Mouse (Mus musculus): ENCODE measurements around the gene Terf2.
"Not testable (repeated sequence)": the region's sequence is repeated elsewhere in the genome, so short reads cannot be mapped to it uniquely, and the experiment has no call there.

Terf2 gene

GRCm38 (mm10) chr8:107114150-107115007, 18.0 kb upstream of the Terf2 start:
- DNase-seq: peak; percentile 46

- DNase-seq: no peak
These were observed 16.9 kb upstream of the Terf2 start for GRCm38 (mm10) chr8:107113209-107113608.

DNA sequence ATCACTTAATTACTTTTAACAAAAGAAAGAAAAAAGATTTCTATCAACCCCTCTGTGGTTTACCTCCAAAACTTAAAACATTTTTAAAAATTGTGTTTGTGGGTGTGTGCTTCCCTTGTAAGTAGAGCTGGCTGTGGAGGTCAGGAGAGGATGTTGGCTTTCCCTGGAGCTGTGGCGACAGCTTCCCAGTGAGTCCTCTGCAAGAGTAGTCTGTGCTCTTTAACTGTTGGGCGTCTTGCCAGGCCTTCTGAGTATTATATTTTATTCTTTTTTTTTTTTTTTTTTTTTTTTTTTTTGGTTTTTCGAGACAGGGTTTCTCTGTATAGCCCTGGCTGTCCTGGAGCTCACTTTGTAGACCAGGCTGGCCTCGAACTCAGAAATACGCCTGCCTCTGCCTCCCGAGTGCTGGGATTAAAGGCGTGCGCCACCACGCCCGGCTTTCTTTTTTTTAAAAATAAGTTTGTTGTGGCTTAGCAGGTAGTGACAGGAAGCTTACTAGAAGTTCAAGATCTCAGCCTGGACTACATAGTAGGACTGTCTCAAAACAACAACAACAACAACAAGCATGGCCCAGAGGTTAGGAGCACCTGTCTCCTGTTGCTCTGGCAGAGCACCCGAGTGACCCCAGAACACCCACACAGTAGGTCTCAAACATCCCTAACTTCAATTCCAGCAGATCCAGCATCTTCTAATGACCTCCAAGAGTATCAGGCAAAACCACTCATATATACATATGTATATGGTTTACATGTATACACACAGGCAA, 15.2 kb upstream of the Terf2 start:
- peak; percentile 74 for DNase-seq

DNA sequence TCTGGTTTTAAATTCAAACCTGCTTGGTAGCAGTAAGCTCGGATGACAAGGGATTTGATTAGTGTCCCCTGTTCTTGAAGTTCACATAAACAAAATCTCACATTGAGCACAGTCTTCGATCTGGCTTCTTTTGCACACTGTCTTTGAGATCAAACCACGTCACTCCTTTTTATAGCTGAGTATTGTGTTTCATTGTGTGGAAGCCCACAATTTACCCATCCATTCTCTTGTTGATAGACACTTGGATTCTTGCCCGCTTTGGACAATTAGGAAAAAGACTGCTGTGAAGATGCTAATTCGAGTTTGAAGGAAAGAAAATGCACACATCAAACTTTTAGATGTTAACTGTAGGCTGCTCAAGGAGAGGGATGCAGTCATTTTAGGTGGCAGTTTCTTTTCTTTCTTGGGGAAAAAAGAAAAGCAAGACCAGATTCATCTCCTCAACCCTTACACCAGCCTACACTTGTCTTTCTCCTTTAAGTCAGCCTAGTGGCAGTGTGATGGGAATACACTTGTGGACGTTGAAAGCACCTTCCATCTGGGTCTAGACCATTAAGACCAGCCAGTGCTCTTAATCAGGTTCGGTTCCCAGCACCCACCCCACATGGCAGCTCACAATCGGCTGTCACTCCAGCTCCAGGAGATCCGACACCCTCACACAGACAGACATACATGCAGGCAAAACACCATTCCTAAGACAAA, 14.4 kb upstream of the Terf2 start:
- no peak for DNase-seq

DNA sequence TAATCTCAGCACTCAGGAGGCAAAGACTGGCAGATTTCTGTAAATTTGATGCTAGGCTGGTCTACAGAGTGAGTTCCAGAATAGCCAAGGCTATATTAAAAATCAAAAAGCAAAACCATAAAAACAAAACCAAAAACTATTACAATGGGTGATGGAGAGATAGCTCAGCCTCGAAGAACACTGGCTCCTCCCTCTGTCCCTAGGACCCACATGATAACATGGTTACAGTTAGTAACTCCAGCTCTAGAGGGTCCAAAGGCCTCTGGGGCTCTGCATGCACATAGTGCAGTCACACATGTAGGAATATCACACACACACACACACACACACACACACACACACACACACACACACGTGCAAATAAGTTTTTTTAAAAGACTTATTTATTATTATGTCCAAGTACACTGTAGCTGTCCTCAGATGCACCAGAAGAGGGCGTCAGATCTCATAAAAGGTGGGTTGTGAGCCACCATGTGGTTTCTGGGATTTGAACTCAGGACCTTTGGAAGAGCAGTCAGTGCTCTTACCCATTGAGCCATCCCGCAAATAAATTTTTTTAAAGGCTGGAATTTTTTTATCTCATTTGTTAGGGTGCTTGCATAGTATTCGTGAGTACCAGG, 13.6 kb upstream of the Terf2 start:
- no peak for DNase-seq

DNA sequence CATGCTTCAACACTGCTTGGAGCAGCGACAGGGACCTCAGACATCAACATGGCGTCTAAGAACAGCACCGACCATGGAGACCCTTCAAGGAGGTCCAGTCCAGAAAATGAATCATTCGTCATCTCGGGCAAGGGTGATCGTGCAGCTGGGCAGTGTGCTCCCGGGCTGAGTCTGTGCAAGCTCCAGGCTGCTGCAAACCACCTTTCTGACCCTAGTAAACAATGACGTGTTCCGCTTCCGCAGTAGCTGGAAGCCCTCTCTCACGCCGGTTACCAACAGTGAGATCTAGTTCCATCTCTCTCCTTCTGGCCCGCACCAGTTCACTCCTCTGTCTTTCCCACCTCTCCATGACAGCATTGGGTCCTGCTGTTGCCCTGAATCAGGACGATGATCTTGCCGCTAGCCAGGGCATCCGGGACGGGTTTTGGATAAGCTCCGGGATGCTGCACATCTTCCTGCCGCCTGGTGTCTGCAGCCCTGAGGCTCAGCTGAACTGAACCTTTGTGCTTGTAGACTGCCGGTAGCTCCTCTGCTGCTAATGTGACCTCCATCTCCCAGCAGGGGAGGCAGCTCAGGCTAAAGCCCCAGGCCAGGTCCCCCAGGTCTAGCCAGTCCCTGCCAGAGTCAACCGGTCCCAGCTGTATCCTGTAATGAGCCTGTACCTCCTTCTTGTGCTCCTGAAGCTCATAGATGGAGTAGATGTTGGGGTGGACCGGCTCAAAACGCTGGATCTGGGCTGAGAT, 12.8 kb upstream of the Terf2 start:
- DNase-seq: no peak

GRCm38 (mm10) chr8:107108089-107108488, 11.7 kb upstream of the Terf2 start:
- not testable (repeated sequence) for DNase-seq

GRCm38 (mm10) chr8:107104547-107104946, 8.2 kb upstream of the Terf2 start:
- peak; percentile 90 for DNase-seq

DNA sequence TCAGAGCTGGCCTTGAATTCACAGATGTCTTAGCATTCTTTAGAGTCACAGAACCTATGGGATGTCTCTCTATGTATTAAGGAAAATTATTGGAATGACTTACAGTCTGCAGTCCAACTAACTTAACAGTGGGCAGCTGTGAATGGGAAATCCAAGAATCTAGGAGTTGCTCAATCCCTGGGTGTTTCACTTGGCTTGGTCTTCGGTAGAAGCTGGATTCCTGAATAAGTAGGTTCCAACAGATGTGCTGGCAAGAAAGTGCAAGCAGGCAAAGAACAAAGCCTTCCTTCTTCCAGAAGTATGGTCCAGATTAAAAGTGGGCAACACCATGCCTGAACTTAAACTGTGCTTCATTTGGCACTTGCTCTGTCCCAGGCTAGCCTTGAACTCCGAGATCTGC, 4.3 kb upstream of the Terf2 start:
- no peak for DNase-seq

DNA sequence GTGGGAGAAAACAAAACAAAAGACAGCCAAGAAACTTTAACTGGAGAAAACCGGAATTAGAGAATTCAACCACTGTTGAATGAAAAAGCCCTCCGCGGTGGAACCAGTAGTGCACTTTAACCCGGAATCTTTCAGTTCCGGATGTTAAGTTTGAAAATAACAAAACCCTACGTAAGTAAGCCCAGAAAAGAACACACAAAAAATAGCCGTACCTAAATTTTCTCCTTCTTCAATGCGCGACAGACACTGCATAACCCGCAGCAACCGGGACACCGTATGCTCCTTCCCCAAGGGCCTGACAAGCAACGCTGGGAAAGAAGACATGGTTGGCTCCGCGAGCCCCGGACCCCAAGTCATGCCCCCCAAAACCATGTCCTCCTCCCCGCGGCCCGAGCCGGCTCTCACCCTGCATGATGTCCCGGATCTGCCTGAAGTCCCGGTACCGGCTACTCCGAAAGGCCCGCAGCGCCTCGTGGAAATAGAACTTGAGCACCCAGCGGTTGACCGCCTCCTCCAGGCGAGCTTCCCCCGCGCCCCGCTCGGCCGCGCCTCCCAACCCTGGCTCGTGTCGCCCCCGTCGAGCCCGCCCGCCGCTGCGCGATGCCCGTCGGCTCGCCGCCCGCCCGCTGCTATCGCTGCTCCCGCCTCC, 506 bp downstream of the Terf2 start:
- DNase-seq: no peak

GRCm38 (mm10) chr8:107090531-107090930, 5.8 kb downstream of the Terf2 start:
- DNase-seq: no peak

DNA sequence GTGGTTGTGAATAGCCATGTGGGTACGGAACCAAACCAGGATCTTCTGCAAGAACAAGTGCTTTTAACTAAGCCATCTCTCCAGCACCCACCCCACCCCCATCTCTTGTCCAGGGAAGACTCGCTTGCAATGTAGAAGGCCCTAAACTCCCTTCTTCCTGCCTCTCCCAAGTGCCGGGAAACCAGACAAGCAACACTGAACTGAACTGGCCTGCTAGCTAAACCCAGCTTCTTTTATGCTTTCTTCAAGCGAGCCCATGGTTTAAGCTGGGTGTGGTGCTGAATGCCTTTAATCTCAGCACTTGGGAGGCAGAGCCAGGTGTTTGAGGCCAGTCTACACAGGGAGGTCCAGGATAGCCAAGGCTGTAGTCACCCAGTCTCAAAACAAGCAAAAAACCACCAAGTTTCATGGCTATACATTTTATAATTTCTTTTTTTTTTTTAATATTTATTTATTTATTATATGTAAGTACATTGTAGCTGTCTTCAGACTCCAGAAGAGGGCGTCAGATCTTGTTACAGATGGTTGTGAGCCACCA, 7.8 kb downstream of the Terf2 start:
- DNase-seq: no peak

DNA sequence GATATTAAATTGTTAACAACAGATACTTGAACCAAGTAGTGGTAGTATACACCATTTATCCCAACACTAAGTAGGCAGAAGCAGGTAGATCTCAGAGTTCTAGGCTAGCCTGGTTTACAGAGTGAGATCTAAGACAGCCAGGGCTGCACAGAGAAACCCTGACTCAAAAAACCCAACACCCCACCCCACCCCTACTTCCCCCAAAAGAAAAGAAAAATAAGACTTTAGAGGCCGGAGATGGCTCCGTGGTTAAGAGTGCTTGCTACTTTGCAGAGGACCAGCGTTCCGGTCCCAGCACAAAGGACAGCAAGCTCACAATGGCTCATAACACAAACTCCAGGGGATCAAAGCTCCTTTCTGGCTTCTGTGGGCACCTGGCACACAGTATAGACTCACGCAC, 10.3 kb downstream of the Terf2 start:
- no peak for DNase-seq

- peak; percentile 27 for DNase-seq
These were observed 11.0 kb downstream of the Terf2 start for GRCm38 (mm10) chr8:107085358-107085757.

- no peak for DNase-seq
These were observed 20.0 kb downstream of the Terf2 start for GRCm38 (mm10) chr8:107076239-107076888.

DNA sequence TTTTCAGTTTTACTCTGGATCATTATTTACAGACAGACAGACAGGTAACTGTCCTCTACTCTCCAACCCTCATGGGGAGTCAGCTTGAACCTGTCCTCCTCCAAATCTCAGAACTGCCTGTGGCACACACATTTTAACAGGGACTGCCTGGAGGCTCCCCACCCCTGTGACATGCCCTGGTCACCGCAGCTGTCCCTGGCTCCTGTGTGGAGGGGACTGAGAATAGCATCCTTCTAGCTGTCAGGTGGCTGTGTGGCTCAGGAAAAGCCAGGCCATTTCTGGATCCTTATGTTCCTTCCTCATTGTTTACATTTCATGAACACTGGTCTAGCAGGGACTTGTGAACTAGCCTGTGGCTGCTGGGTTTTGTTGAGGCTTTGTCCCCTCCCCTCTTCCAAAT, 22.2 kb downstream of the Terf2 start:
- no peak for DNase-seq

DNA sequence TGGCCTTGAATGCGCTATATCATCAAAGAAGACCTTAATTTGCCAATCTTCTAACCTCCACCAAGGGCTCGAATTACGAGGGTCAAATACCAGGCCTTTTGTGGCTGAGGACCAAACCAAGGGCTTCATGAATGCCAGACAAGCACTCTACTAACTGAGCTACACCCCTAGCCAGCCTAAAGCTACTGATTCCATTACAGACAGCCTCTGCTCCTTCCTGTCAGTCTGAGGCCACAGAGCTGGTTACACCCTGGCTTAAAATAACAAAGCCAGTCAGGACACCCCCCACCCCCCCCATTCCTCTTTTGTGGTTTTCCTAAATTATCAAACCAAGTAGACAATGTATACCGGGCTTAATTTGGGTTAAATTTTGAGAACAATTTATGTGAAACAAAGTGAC, 22.6 kb downstream of the Terf2 start:
- no peak for DNase-seq

DNA sequence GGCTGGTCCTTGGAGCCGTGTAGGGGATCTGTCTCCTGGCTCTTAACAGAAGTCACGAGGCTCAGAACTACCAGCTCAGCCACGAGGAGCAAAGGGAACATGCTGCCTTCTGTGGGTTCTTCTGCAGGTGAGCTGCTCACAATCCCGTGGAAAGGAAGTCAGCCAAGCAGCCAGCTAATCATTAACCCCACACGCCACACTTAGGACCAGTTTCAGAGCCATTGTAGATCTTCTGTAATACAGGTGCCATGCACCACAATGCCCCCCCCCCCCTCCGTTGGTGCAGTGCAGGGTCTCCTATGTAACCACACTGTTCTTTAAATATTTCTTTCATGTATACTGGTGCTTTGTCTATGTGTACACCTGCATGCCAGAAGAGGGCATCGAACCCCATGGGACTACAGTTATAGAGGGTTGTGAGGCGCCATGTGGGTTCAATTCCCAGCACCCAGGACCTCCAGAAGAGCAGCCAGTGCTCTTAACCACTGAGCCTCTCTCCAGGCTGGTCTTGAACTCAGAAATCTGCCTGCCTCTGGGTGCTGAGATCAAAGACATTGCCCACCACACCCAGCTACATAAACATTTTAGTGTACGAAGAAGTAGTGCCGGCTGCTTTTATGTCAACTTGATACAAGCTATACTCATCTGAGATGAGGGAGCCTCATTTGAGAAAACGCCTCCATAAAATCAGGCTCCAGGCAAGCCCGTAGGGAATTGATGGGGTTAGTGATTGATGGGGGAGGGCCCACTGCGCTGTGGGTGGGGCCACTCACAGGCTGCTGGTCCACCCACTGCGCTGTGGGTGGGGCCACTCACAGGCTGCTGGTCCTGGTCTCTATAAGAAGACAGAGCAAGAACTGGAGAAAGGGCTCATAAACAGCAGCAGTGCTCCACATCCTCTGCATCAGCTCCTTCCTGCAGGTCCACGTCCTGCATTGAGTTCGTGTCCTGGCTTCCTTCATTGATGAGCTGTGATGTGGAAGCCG, 30.5 kb downstream of the Terf2 start, which contains the start of gene Tmed6:
TSS of gene Tmed6 (minus strand) at position 134 of the 986 bp plus-strand sequence.
- peak; percentile 74 for DNase-seq

- no peak for DNase-seq
These were observed 33.7 kb downstream of the Terf2 start for GRCm38 (mm10) chr8:107062613-107063012.

GRCm38 (mm10) chr8:107056973-107057369, 39.4 kb downstream of the Terf2 start:
- no peak for DNase-seq

All from kidney, postnatal 10 days (tissue).